Mouse (Mus musculus) spleen, adult 2 months (tissue): ENCODE results near the gene Col27a1.

Source experiments
- CTCF ChIP-seq: fragments of 200-500 bp; IDR thresholded peaks from 2 replicates; pipeline ENCODE4 v1.5.1; 2011; ENCODE audit warnings: mild to moderate bottlenecking, inconsistent platforms; ENCODE audit not compliant: insufficient read depth, insufficient read length, insufficient replicate concordance; ENCODE audit errors: extremely low read depth
- POLR2A ChIP-seq: fragments of 200-500 bp; IDR thresholded peaks from 2 replicates; pipeline ENCODE4 v1.6.1; 2011; ENCODE audit warnings: low read depth, low read length, inconsistent platforms

GRCm38 (mm10) chr4:63382676-63383369 is 169.0 kb downstream of the Col27a1 start:
- TF ChIP-seq CTCF: no peak
- no peak for TF ChIP-seq POLR2A
